In the genomic region with DNA sequence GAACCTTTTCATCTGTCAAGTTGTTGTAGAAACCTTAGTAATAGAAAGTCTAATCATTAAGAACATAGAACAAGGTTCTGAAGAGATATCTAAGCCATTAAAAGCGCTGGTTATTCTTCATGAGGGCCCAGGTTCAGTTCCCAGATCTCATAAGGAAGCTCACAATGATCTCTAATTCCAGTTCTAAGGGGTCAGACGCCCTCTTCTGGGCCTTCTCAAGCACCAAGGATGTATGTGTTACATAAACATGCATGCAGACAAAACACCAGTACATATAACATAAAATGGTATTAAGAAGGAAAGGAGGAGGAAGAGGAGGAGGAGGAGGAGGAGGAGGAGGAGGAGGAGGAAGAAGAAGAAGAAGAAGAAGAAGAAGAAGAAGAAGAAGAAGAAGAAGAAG, we compare ENCODE assay signal across 29 mouse cellular contexts.
DNase-seq lines count a peak whose midpoint lies in the region; ATAC-seq and TF ChIP-seq lines count a peak whose summit lies in the region.
"Had no signal": no experiment of that assay in that cellular context is flagged by ENCODE, and none has a peak within 500 bp of the region (broad histone marks: within the 10 kb centered on the region; RNA-seq: fewer than 3 reads in every experiment).

No protein-coding gene starts in this region.

- no peak for ATAC-seq in frontal cortex, adult (ENCODE audit: low TSS enrichment)
- ATAC-seq: activated CD4-positive, CD25-positive, alpha-beta regulatory T cell, adult 4 months; forebrain, embryonic 15.5 days; intestine, embryonic 15.5 days had no signal

- H3K27me3 ChIP-seq in CH12.LX (replicated peaks): no peaks in the 10 kb centered on the region
- H3K27me3 ChIP-seq: embryonic facial prominence, embryonic 13.5 days; forebrain, embryonic 12.5 days; forebrain, embryonic 15.5 days; heart, embryonic 12.5 days; heart, embryonic 15.5 days; hindbrain, embryonic 13.5 days; intestine, embryonic 15.5 days had no signal

- H3K4me1 ChIP-seq in CH12.LX (ENCODE audit: control insufficient read depth in 1 of 2, insufficient read depth in 2 of 2): peaks cover 0 to 12% of the 10 kb centered on the region in 2 experiments; a peak in 1 of 4 replicates
- H3K4me1 ChIP-seq: forebrain, embryonic 12.5 days; heart, embryonic 12.5 days; intestine, embryonic 15.5 days had no signal

- H3K9ac ChIP-seq in CH12.LX (ENCODE audit: insufficient read depth, low read depth): no peak overlapping the region
- H3K9ac ChIP-seq: embryonic facial prominence, embryonic 13.5 days; forebrain, embryonic 12.5 days; forebrain, embryonic 15.5 days; heart, embryonic 12.5 days; heart, embryonic 15.5 days; hindbrain, embryonic 13.5 days; intestine, embryonic 15.5 days had no signal

- no peaks in the 10 kb centered on the region for H3K79me2 ChIP-seq in CH12.LX (replicated peaks; ENCODE audit: control insufficient read depth, extremely low read depth, insufficient read depth, poor library complexity, severe bottlenecking)

- in situ Hi-C loops in CH12.LX (cut with MboI; ENCODE audit: low pct_ligation_motif_present, low pct_unique_long_range_greater_than_20kb, low sequenced_read_pairs): no loop called here

- no peak overlapping the region for H3K4me3 ChIP-seq in layer of hippocampus, adult 2 months
- no peak overlapping the region for H3K4me3 ChIP-seq in CH12.LX (replicated peaks in 1 of 3; ENCODE audit: low read depth in 2 of 3, low read length in 2 of 3, poor library complexity in 1 of 3)
- H3K4me3 ChIP-seq: embryonic facial prominence, embryonic 10.5 days; embryonic facial prominence, embryonic 13.5 days; erythroblast, embryonic 14.5 days; forebrain, embryonic 12.5 days; forebrain, embryonic 15.5 days; gastrocnemius, adult 2 months; heart, embryonic 12.5 days; heart, embryonic 15.5 days; hindbrain, embryonic 10.5 days; hindbrain, embryonic 13.5 days; intestine, embryonic 15.5 days had no signal

- TF ChIP-seq RAD21 in CH12.LX (IDR thresholded peaks at IDR 0.05; ENCODE audit: low read depth, low read length): peak; percentile 25

- no peaks in the 10 kb centered on the region for H3K9me3 ChIP-seq in CH12.LX (replicated peaks; ENCODE audit: low read length)
- H3K9me3 ChIP-seq: embryonic facial prominence, embryonic 10.5 days; embryonic facial prominence, embryonic 13.5 days; forebrain, embryonic 12.5 days; forebrain, embryonic 15.5 days; heart, embryonic 12.5 days; heart, embryonic 15.5 days; hindbrain, embryonic 10.5 days; hindbrain, embryonic 13.5 days; intestine, embryonic 15.5 days had no signal

- dilution Hi-C loops in CH12.LX (cut with MboI; ENCODE audit: extremely low pct_ligation_motif_present, extremely low pct_unique_long_range_greater_than_20kb, low sequenced_read_pairs): no loop called here

- no peak overlapping the region for H3K27ac ChIP-seq in layer of hippocampus, adult 2 months
- H3K27ac ChIP-seq in CH12.LX (ENCODE audit: insufficient read depth, low read depth): no peak overlapping the region
- H3K27ac ChIP-seq: embryonic facial prominence, embryonic 10.5 days; embryonic facial prominence, embryonic 13.5 days; forebrain, embryonic 12.5 days; forebrain, embryonic 15.5 days; gastrocnemius, adult 2 months; heart, embryonic 15.5 days; hindbrain, embryonic 10.5 days; hindbrain, embryonic 13.5 days; intestine, embryonic 15.5 days had no signal

- H3K36me3 ChIP-seq in CH12.LX (replicated peaks in 1 of 2; ENCODE audit: control insufficient read depth in 1 of 2, insufficient read depth in 1 of 2, low read length in 1 of 2): no peaks in the 10 kb centered on the region
- H3K36me3 ChIP-seq: embryonic facial prominence, embryonic 10.5 days; embryonic facial prominence, embryonic 13.5 days; forebrain, embryonic 12.5 days; forebrain, embryonic 15.5 days; heart, embryonic 12.5 days; heart, embryonic 15.5 days; hindbrain, embryonic 10.5 days; hindbrain, embryonic 13.5 days; intestine, embryonic 15.5 days had no signal

- no peak for TF ChIP-seq POLR2A in CH12.LX (IDR thresholded peaks at IDR 0.05; ENCODE audit: low read depth, low read length)

- no peak for TF ChIP-seq EP300 in CH12.LX (IDR thresholded peaks at IDR 0.05; ENCODE audit: low read length)

- 0 out of 2 replicates have a peak, but pooled peaks have one; percentile 3 for TF ChIP-seq CTCF in layer of hippocampus, adult 2 months (conservative IDR thresholded peaks at IDR 0.05)
- peak in 1 of 2 experiments; percentile 41; a peak in 2 of 4 replicates for TF ChIP-seq CTCF in CH12.LX (conservative IDR thresholded peaks at IDR 0.05 in 1 of 2, IDR thresholded peaks at IDR 0.05 in 1 of 2; ENCODE audit: low read depth in 2 of 2, low read length in 2 of 2)

- DNase-seq in layer of hippocampus, adult 2 months (ENCODE audit: low spot score in 2 of 2): no peak
- DNase-seq in layer of hippocampus, adult 18-20 months (ENCODE audit: low spot score in 2 of 2): no peak
- DNase-seq in CH12.LX (ENCODE audit: extremely low read depth) (no peak), MEL-GATA-1-ER (ENCODE audit: extremely low read depth, low read depth) (peak; percentile 3)
- no peak for DNase-seq in lung, postnatal 36 days
- DNase-seq: adrenal gland, adult 8-10 months; adrenal gland, postnatal 25 days; cerebellum, adult 11-12 months; cerebellum, adult 8-10 months; cerebellum, postnatal 10 days; cerebellum, postnatal 36 days; embryo, embryonic 11 days; gastrocnemius, adult 2 months; gastrocnemius, postnatal 14 days; heart, adult 11 months; heart, postnatal 10 days; heart, postnatal 36 days had no signal

- H3K4me2 ChIP-seq in CH12.LX (ENCODE audit: insufficient read depth, low read depth, poor library complexity, severe bottlenecking): no peak overlapping the region
- H3K4me2 ChIP-seq: embryonic facial prominence, embryonic 13.5 days; forebrain, embryonic 12.5 days; forebrain, embryonic 15.5 days; heart, embryonic 12.5 days; heart, embryonic 15.5 days; hindbrain, embryonic 13.5 days; intestine, embryonic 15.5 days had no signal

TF ChIP-seq in CH12.LX, 34 proteins besides CTCF, POLR2A, EP300 and RAD21:
- no peak for TF ChIP-seq MEF2A (IDR thresholded peaks at IDR 0.05; ENCODE audit: borderline replicate concordance, low read depth, low read length)
- TF ChIP-seq SMC3 (IDR thresholded peaks at IDR 0.05; ENCODE audit: low read depth, low read length): peak; percentile 40
TF ChIP-seq in CH12.LX: peak in this region for 1.
